Mouse (Mus musculus) kidney, embryonic 14.5 days (tissue): ENCODE measurements around the gene Dynll2. TPM values are rescaled to one million over a fixed set of nuclear protein-coding genes. Genes with fewer than 3 reads are reported as not detected.

Experiments
- ATAC-seq: fragments of 200-750 bp; cut with Nextera tagmentation; 2 replicates; pipeline ENCODE4 v1.8.0; 2017; ENCODE audit warnings: moderate number of reproducible peaks, mild to moderate bottlenecking, moderate TSS enrichment, moderate library complexity; ENCODE audit not compliant: low FRiP score, low TSS enrichment
- H3K27ac ChIP-seq: fragments of 300-500 bp; sonication (generic); 2 replicates; pipeline ENCODE4 v1.5.1; 2014; ENCODE audit warnings: low read depth, mild to moderate bottlenecking, low read length, moderate library complexity, mixed read lengths
- H3K27me3 ChIP-seq: fragments of 300-500 bp; sonication (generic); 2 replicates; pipeline ENCODE4 v1.6.1; 2014; ENCODE audit warnings: mild to moderate bottlenecking, low read length; ENCODE audit not compliant: control insufficient read depth, insufficient read depth
- H3K36me3 ChIP-seq: fragments of 300-500 bp; sonication (generic); 2 replicates; pipeline ENCODE4 v1.6.1; 2014; ENCODE audit warnings: low read length, mixed read lengths; ENCODE audit not compliant: control insufficient read depth, insufficient read depth
- H3K4me1 ChIP-seq: fragments of 300-500 bp; sonication (generic); 2 replicates; pipeline ENCODE4 v1.6.1; 2014; ENCODE audit warnings: low read length, mixed read lengths; ENCODE audit not compliant: control insufficient read depth, insufficient read depth
- H3K4me2 ChIP-seq: fragments of 300-500 bp; sonication (generic); replicated peaks from 2 replicates; pipeline ENCODE4 v1.6.1; 2014; ENCODE audit warnings: low read depth, mild to moderate bottlenecking, low read length
- H3K4me3 ChIP-seq: fragments of 300-500 bp; sonication (generic); 2 replicates; pipeline ENCODE4 v1.5.1; 2014; ENCODE audit warnings: mild to moderate bottlenecking, low read length
- H3K9ac ChIP-seq: fragments of 300-500 bp; sonication (generic); 2 replicates; pipeline ENCODE4 v1.6.1; 2014; ENCODE audit warnings: low read depth, mild to moderate bottlenecking, low read length, moderate library complexity
- H3K9me3 ChIP-seq: fragments of 300-500 bp; sonication (generic); 2 replicates; pipeline ENCODE4 v1.6.1; 2016; ENCODE audit warnings: low read length; ENCODE audit not compliant: control insufficient read depth
- WGBS: fragments of 180-500 bp; shearing (Covaris S2); extraction: QIAGEN DNeasy Blood & Tissue Kit; methylation state at CpG from one replicate; pipeline ENCODE4 v1.1.7; 2014; 5-methylcytosine and 5-hydroxymethylcytosine counted together
- polyA plus RNA-seq: library from polyadenylated mRNA; unstranded; fragments of >200 nt; fragmentation: Nextera tagmentation; extraction: Ambion mirVana; gene quantifications from 2 replicates; pipeline ENCODE4 v1.2.1, GENCODE M21; 2014

The Dynll2 gene
- polyA plus RNA-seq, 1 experiment from 2014 or later, result 18.7 TPM

DNA sequence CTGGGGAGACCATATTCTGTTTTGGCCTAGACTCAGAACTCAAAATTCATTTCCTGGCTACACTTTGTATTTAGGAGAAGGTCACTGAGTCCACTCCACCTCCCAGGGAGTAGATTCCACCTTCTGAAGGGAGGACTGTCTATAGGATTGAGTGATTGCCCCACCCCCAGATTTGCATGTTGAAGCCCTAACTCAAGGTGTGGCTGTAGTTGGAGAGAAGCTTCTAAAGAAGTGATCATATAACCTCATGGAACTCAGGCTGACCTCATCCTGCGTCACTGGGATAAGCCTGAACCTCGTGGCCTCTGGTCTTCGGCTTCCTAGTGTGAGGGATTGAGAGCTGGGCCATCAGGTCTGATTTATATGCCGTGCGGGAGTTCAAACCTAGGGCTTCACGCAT, 28.5 kb upstream of the Dynll2 start:
- 44% methylated on average over 6 of the region's 6 CpGs for WGBS
- H3K4me1 ChIP-seq, result no peaks in the 10 kb centered on the region
- H3K27ac ChIP-seq, result no peak overlapping the region
- H3K9ac ChIP-seq, result no peak overlapping the region
- no peaks in the 10 kb centered on the region for H3K9me3 ChIP-seq
- H3K27me3 ChIP-seq, result no peaks in the 10 kb centered on the region
- no peaks in the 10 kb centered on the region for H3K36me3 ChIP-seq
- no peak for ATAC-seq
- no peak overlapping the region for H3K4me3 ChIP-seq
- H3K4me2 ChIP-seq, result no peak overlapping the region

DNA sequence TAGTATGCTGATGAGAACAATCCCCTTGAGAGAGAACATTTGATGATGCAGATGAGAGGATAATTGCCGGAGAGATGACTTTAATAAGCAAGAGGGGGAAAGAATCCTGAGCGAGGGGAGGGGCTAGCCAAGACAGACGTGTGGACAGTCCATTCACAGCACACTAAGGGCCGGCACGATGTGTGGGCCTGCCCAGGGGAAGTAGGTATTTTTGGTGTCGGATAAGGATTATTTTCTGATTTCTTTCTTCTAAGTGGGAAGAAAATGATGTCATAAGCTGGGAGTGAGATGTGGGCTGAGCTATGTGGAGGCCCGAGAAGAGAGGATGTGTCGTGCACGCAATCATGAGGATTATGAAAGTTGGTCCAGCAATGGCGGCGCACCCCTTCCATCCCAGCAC, 27.8 kb upstream of the Dynll2 start:
- Histone ChIP-seq H3K27me3 (no peaks in the 10 kb centered on the region), H3K4me1 (no peaks in the 10 kb centered on the region), H3K4me2 (no peak overlapping the region), H3K4me3 (no peak overlapping the region), H3K9me3 (no peaks in the 10 kb centered on the region), H3K27ac (no peak overlapping the region), H3K9ac (no peak overlapping the region), H3K36me3 (no peaks in the 10 kb centered on the region)
- 94% methylated on average over 11 of the region's 11 CpGs for WGBS
- ATAC-seq, result no peak

DNA sequence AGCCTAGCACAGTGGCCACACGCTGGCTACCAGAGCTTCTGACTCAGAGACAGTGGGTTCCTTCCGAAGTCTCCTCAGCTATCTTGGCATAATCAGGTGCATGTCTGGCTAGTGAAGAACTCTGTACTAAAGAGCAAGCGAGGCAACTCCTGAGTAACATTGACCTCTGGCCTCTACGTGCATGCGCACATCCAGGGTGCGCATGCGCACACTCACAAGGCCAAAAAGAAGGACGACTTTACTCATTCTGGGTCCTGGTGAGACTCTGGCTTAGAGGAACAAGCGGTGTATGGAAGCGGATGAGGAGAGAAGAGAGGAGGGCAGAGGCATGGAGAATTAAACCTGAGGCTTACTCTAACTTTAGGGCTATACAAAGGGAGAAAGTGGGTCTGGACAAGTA, 26.3 kb upstream of the Dynll2 start:
- H3K9me3 ChIP-seq, result no peaks in the 10 kb centered on the region
- no peaks in the 10 kb centered on the region for H3K36me3 ChIP-seq
- no peak for ATAC-seq
- 94% methylated on average over 10 of the region's 10 CpGs for WGBS
- H3K27ac ChIP-seq, result no peak overlapping the region
- H3K4me2 ChIP-seq, result no peak overlapping the region
- H3K4me1 ChIP-seq, result no peaks in the 10 kb centered on the region
- no peaks in the 10 kb centered on the region for H3K27me3 ChIP-seq
- H3K9ac ChIP-seq, result no peak overlapping the region
- H3K4me3 ChIP-seq, result no peak overlapping the region

DNA sequence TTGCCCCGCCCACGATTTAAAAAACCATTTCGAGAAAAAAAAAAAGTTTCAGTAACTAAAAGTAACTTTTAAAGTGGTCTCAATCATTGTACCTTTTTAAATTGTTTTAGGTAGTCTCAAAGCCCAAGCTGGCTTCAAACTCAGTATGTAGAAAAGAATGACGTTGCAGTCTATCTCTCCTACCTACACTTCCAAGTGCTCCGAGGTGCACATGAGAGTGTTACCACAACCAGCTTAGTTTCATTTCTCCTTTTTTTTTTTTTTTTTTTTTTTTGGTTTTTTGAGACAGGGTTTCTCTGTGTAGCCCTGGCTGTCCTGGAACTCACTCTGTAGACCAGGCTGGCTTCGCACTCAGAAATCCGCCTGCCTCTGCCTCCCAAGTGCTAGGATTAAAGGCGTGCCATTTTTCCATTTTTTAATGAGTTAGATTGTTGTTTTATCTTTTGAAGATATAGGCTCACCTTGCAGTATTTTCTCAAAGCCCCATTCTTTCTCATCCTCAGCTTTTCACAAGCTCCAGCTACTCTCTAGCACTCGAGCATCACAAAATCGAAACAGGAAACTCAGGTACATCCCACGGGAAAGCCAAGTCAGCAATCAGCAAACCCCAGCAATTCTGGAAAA, 25.4 kb upstream of the Dynll2 start:
- no peaks in the 10 kb centered on the region for H3K4me1 ChIP-seq
- no peak overlapping the region for H3K27ac ChIP-seq
- H3K4me3 ChIP-seq, result no peak overlapping the region
- no peaks in the 10 kb centered on the region for H3K27me3 ChIP-seq
- no peak overlapping the region for H3K9ac ChIP-seq
- H3K36me3 ChIP-seq, result no peaks in the 10 kb centered on the region
- H3K9me3 ChIP-seq, result no peaks in the 10 kb centered on the region
- no peak overlapping the region for H3K4me2 ChIP-seq
- 88% methylated on average over 11 of the region's 11 CpGs for WGBS
- no peak for ATAC-seq

DNA sequence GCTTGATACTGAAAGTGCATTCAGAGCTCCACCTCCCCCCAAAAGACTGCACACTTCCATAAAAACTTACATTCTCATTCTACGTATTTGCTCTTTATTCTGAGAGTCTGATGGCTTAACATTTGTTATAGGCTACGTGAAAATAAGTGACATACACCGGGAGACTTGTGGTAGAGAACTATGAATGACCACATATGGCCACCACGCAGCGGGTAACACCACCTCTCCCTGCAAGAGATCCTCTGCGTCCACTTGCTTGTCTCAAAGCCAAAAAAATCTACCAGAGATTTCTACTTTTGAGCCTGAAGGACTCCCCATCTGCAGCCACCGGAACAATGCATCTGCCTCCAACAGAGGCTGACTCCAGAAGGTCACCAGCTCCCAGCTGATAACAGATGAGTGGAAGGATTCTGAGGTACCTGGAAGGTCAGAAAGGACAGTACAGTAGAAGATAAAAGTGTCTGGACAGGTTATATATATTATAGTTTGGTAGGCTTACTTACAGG, 24.6 kb upstream of the Dynll2 start:
- Histone ChIP-seq H3K9ac (no peak overlapping the region), H3K4me3 (no peak overlapping the region), H3K36me3 (no peaks in the 10 kb centered on the region), H3K27ac (no peak overlapping the region), H3K4me2 (no peak overlapping the region), H3K27me3 (no peaks in the 10 kb centered on the region), H3K9me3 (no peaks in the 10 kb centered on the region), H3K4me1 (no peaks in the 10 kb centered on the region)
- 94% methylated on average over 7 of the region's 7 CpGs for WGBS
- no peak for ATAC-seq

DNA sequence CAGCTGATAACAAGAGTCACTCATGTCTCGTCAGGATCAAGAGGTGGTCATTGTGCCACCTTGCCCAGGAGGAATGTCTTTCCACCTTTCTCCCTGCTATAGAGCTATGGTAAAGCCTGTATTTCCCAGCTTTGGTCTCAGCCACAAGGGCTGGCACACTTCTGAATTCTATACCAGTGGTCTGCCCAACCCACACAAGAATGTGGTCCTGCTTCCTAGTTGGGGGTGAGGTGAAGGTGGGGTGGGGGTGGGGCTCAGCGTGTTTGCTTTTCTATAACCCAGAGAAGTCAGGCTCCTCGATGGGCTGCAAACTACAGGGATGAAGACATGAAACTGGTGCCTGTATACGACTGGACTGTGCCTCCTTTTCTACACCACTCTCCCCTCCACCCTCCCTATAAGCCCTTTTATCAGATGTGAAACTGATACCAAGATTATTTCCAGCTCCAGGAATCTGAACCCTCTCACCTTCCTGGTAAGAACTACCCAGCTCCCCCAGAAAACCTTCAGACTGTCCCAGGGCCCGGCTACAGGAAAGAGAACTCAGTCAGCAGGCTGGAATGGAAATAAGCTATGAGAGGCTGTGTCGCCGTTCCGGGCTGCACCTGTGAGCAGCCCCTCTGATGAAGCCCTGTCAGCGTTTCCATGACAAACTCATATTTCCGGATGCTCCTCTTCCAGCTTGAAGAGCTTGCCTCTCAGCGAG, 24.0 kb upstream of the Dynll2 start:
- 73% methylated on average over 11 of the region's 11 CpGs for WGBS
- no peak overlapping the region for H3K27ac ChIP-seq
- ATAC-seq, result no peak
- H3K9ac ChIP-seq, result no peak overlapping the region
- no peak overlapping the region for H3K4me3 ChIP-seq
- H3K27me3 ChIP-seq, result no peaks in the 10 kb centered on the region
- no peak overlapping the region for H3K4me2 ChIP-seq
- no peaks in the 10 kb centered on the region for H3K4me1 ChIP-seq
- no peaks in the 10 kb centered on the region for H3K36me3 ChIP-seq
- H3K9me3 ChIP-seq, result no peaks in the 10 kb centered on the region

DNA sequence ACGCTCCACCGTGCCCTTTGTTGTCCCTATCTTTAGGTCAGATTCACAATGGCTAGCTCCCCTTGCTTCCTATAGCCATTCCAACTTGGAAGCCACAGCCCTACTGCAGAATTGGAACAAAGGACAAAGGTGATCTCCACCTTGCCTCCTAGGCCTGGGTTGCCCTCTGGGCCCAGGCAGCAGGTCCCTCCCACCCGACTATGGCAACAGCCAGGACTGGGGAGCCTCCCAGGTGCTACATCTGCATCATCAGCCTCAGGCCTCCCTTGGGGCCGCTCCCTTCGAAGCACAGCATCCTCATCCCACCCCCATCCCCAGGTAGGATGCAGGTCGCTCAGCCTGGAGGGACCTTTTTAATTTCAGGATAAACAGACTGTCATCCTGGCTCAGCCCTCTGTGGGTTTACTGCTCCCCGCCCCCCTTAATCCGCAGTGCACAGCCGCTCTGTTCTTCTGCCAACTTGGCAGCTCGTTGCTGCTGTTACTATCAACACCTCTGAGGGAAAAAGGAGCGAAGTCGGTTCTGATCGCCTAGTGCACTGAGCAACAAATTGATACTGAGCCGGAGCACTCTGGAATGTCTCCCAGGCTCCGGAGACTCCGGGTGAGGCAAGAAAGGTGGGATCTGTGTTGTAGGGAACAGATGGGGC, 22.3 kb upstream of the Dynll2 start:
- H3K4me3 ChIP-seq, result no peak overlapping the region
- no peaks in the 10 kb centered on the region for H3K9me3 ChIP-seq
- no peaks in the 10 kb centered on the region for H3K4me1 ChIP-seq
- no peaks in the 10 kb centered on the region for H3K27me3 ChIP-seq
- H3K27ac ChIP-seq, result no peak overlapping the region
- peak overlapping the region; percentile 29; the same call in 1 of the 2 replicates for H3K4me2 ChIP-seq
- ATAC-seq, result no peak
- WGBS, result 15% methylated on average over 16 of the region's 16 CpGs
- no peaks in the 10 kb centered on the region for H3K36me3 ChIP-seq
- no peak overlapping the region for H3K9ac ChIP-seq

DNA sequence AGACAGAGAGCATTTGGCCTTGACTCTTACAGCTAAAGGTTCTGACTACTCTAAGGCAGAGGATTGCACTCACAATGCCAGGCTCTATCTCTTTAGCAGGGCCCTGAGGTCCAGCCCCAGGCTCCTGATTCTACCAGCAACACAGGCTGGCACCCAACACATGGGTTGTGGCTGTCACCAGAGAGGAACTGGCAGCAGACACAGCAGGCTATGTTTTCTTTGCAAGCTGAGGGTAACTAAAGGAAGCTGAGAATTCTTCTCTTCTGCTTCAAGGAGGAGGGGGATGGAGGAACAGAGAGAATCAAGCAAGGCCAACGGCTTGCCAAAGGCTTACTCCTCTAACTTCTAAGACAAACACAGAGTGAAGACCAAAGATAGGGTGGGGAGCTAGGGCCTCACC, 21.3 kb upstream of the Dynll2 start:
- ATAC-seq, result no peak
- Histone ChIP-seq H3K27ac (no peak overlapping the region), H3K9me3 (no peaks in the 10 kb centered on the region), H3K4me3 (no peak overlapping the region), H3K36me3 (no peaks in the 10 kb centered on the region), H3K4me2 (no peak overlapping the region), H3K4me1 (no peaks in the 10 kb centered on the region), H3K9ac (no peak overlapping the region), H3K27me3 (no peaks in the 10 kb centered on the region)
- 38% methylated on average over 1 of the region's 1 CpGs for whole genome bisulfite sequencing

DNA sequence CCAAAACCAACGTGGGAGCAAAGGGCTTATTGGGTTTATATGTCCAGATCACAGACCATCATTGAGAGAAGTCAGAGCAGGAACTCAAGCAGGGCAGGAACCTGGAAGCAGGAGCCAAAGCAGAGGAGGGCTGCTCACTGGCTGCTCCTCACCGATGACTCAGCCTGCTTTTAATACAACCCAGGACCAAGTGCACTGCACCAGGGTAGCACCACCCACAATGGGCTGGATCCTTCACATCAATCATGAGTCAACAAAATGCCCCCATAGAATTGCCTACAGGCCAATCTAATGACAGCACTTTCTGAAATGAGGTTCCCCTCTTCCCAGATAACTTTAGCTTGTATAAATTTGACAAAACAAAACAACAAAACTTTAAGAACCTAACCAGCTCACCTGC, 16.8 kb upstream of the Dynll2 start:
- WGBS, result 51% methylated on average over 2 of the region's 2 CpGs

More for the DNA sequence above, 16.8 kb upstream of the Dynll2 start:
- H3K27ac ChIP-seq, result no peak overlapping the region
- ATAC-seq, result no peak
- H3K27me3 ChIP-seq, result no peaks in the 10 kb centered on the region
- H3K9me3 ChIP-seq, result no peaks in the 10 kb centered on the region
- no peaks in the 10 kb centered on the region for H3K36me3 ChIP-seq
- no peak overlapping the region for H3K4me2 ChIP-seq
- no peak overlapping the region for H3K4me3 ChIP-seq
- H3K4me1 ChIP-seq, result no peaks in the 10 kb centered on the region
- no peak overlapping the region for H3K9ac ChIP-seq
